Mouse (Mus musculus) megakaryocyte, embryonic 14.5 days (primary cell): ENCODE results near the gene Clcnka.

Source experiments
- FLI1 ChIP-seq: IDR thresholded peaks from 2 replicates; pipeline ENCODE4 v1.6.1; 2012; ENCODE audit warnings: low read length, inconsistent platforms, mixed read lengths
- GATA1 ChIP-seq: IDR thresholded peaks from 3 replicates; pipeline ENCODE4 v1.6.1; 2012; ENCODE audit warnings: mixed read lengths, low read length, inconsistent platforms, borderline replicate concordance

DNA sequence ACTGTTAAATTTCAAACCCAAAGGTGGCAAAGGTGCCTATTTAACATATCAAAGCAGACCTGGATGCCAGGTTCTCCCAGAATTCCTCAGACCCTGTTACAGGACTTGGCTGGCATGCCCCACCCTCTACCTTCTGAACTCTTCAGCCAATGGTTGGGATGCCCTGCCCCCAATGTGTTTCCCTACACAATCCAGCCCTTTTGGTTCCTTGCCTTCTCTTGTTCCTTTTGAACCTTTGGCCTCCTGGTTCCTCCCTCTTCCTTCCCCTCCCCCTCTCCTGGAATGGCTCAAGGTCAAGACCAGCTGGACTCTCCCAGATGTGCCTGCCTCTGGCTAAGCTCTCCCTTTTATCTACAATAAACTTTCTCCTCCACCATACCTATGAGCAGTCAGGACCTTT, 42.4 kb upstream of the Clcnka start:
- TF ChIP-seq FLI1 (no peak), GATA1 (no peak)
